ENCODE assay signal across 7 mouse cellular contexts in genomic region chr1:136415756-136416126, GRCm38 (mm10). TPM values are rescaled to one million over a fixed set of nuclear protein-coding genes. Genes with fewer than 3 reads are reported as not detected.
DNase-seq lines count a peak whose midpoint lies in the region; ATAC-seq and TF ChIP-seq lines count a peak whose summit lies in the region.

No protein-coding gene starts in this region.

- peak overlapping the region; percentile 62 for H3K4me2 ChIP-seq in lung, embryonic 16.5 days (ENCODE audit: low read depth, low read length)
- peak overlapping the region; percentile 58 for H3K4me2 ChIP-seq in forebrain, embryonic 13.5 days
- H3K4me2 ChIP-seq in limb, embryonic 14.5 days (replicated peaks; ENCODE audit: low read depth, low read length, severe bottlenecking), result peak overlapping the region; percentile 62
- H3K4me2 ChIP-seq in stomach, embryonic 15.5 days, result peak overlapping the region; percentile 57

- H3K27ac ChIP-seq in lung, embryonic 16.5 days (ENCODE audit: low read length), result no peak overlapping the region; the same call in 1 of the 2 replicates
- no peak overlapping the region for H3K27ac ChIP-seq in forebrain, embryonic 13.5 days
- H3K27ac ChIP-seq in limb, embryonic 14.5 days (replicated peaks; ENCODE audit: low read depth, low read length), result no peak overlapping the region; the same call in 1 of the 2 replicates
- peak overlapping the region; percentile 100; the same call in 1 of the 2 replicates for H3K27ac ChIP-seq in stomach, embryonic 15.5 days

- H3K9me3 ChIP-seq in lung, embryonic 16.5 days (ENCODE audit: control insufficient read depth, low read length), result no peaks in the 10 kb centered on the region
- H3K9me3 ChIP-seq in forebrain, embryonic 13.5 days (replicated peaks), result no peaks in the 10 kb centered on the region
- H3K9me3 ChIP-seq in limb, embryonic 14.5 days (ENCODE audit: control insufficient read depth, low read length), result no peaks in the 10 kb centered on the region
- H3K9me3 ChIP-seq in stomach, embryonic 15.5 days, result no peaks in the 10 kb centered on the region

- H3K9ac ChIP-seq in lung, embryonic 16.5 days (ENCODE audit: low read length), result no peak overlapping the region
- H3K9ac ChIP-seq in forebrain, embryonic 13.5 days, result 0 out of 2 replicates have a peak overlapping the region, but pooled peaks have one; percentile 80
- H3K9ac ChIP-seq in limb, embryonic 14.5 days (ENCODE audit: low read depth, low read length, severe bottlenecking), result 0 out of 2 replicates have a peak overlapping the region, but pooled peaks have one; percentile 92
- H3K9ac ChIP-seq in stomach, embryonic 15.5 days, result no peak overlapping the region

- DNase-seq in lung, postnatal 25 days (ENCODE audit: low spot score), result no peak
- DNase-seq in limb, embryonic 14.5 days (ENCODE audit: low spot score), result no peak
- DNase-seq in layer of hippocampus, postnatal 25 days (ENCODE audit: extremely low spot score in 1 of 2, low spot score in 1 of 2), result no peak

- no peak for TF ChIP-seq POLR2A in limb, embryonic 14.5 days (IDR thresholded peaks at IDR 0.05; ENCODE audit: borderline replicate concordance, extremely low read depth, insufficient read depth, insufficient read length)

- H3K27me3 ChIP-seq in lung, embryonic 16.5 days (ENCODE audit: control insufficient read depth, insufficient read depth, low read depth, low read length), result no peaks in the 10 kb centered on the region
- H3K27me3 ChIP-seq in forebrain, embryonic 13.5 days, result no peaks in the 10 kb centered on the region
- H3K27me3 ChIP-seq in limb, embryonic 14.5 days (ENCODE audit: control insufficient read depth, insufficient read depth, low read length), result no peaks in the 10 kb centered on the region
- H3K27me3 ChIP-seq in stomach, embryonic 15.5 days (replicated peaks), result no peaks in the 10 kb centered on the region

- WGBS in lung, embryonic 16.5 days, result 38% methylated on average over 2 of the region's 2 CpGs
- WGBS in forebrain, embryonic 13.5 days, result 44% methylated on average over 2 of the region's 2 CpGs
- 39% methylated on average over 2 of the region's 2 CpGs for WGBS in limb, embryonic 14.5 days
- WGBS in stomach, embryonic 15.5 days, result 42% methylated on average over 2 of the region's 2 CpGs

- ATAC-seq in lung, embryonic 16.5 days (ENCODE audit: low read depth), result no peak
- no peak for ATAC-seq in forebrain, embryonic 13.5 days
- no peak for ATAC-seq in limb, embryonic 14.5 days (ENCODE audit: low FRiP score, low read depth)
- ATAC-seq in stomach, embryonic 15.5 days (ENCODE audit: insufficient read depth, low FRiP score, low read depth), result no peak
- no peak for ATAC-seq in activated CD4-positive, CD25-positive, alpha-beta regulatory T cell, adult 4 months

- no peaks in the 10 kb centered on the region for H3K4me1 ChIP-seq in lung, embryonic 16.5 days (replicated peaks; ENCODE audit: control insufficient read depth, insufficient read depth, low read length)
- peaks cover 7% of the 10 kb centered on the region for H3K4me1 ChIP-seq in forebrain, embryonic 13.5 days
- peaks cover 13% of the 10 kb centered on the region for H3K4me1 ChIP-seq in limb, embryonic 14.5 days (ENCODE audit: control insufficient read depth, insufficient read depth, low read length)
- 0 out of 2 replicates have a peak, but pooled peaks cover 4% of the 10 kb centered on the region for H3K4me1 ChIP-seq in stomach, embryonic 15.5 days

- H3K36me3 ChIP-seq in lung, embryonic 16.5 days (ENCODE audit: control insufficient read depth, insufficient read depth, low read length), result no peaks in the 10 kb centered on the region; the same call in 1 of the 2 replicates
- peaks cover 16% of the 10 kb centered on the region; the same call in 1 of the 2 replicates for H3K36me3 ChIP-seq in forebrain, embryonic 13.5 days (ENCODE audit: poor library complexity, severe bottlenecking)
- no peaks in the 10 kb centered on the region; the same call in 1 of the 2 replicates for H3K36me3 ChIP-seq in limb, embryonic 14.5 days (ENCODE audit: control insufficient read depth, insufficient read depth, low read length)
- no peaks in the 10 kb centered on the region for H3K36me3 ChIP-seq in stomach, embryonic 15.5 days

- H3K4me3 ChIP-seq in lung, embryonic 16.5 days (ENCODE audit: low read length), result peak overlapping the region; percentile 81
- peak overlapping the region; percentile 68 for H3K4me3 ChIP-seq in forebrain, embryonic 13.5 days
- H3K4me3 ChIP-seq in limb, embryonic 14.5 days (replicated peaks; ENCODE audit: low read length), result peak overlapping the region; percentile 66
- peak overlapping the region; percentile 77 for H3K4me3 ChIP-seq in stomach, embryonic 15.5 days (replicated peaks)

RNA-seq across cellular contexts. Expression of gene Ddx59, which starts 0.7 kb away (rescaled TPM):
- 16.7 and 17.2 TPM in 2 replicates for polyA plus RNA-seq in lung, embryonic 16.5 days (2015; fragmentation: Nextera tagmentation; extraction: Ambion mirVana)
- polyA plus RNA-seq in forebrain, embryonic 13.5 days (2015; fragmentation: Nextera tagmentation; extraction: Ambion mirVana), result 18.2 and 20.7 TPM in 2 replicates
- polyA plus RNA-seq in limb, embryonic 14.5 days (2012; rRNA removed), result 10.4 and 12.3 TPM in 2 replicates
- polyA plus RNA-seq in limb, embryonic 14.5 days (2014; fragmentation: Nextera tagmentation; extraction: Ambion mirVana), result 18.4 and 22.3 TPM in 2 replicates
- 12.5 and 13.0 TPM in 2 replicates for polyA plus RNA-seq in stomach, embryonic 15.5 days (2015; fragmentation: Nextera tagmentation; extraction: Ambion mirVana)
- polyA plus RNA-seq in activated CD4-positive, CD25-positive, alpha-beta regulatory T cell, adult 4 months (2017; shearing (Covaris generic)), result 1 to 10 TPM; 5.6 to 6.4 TPM
- 10 to 100 TPM; 10.5 to 12.0 TPM for total RNA-seq in layer of hippocampus, postnatal 25 days (2021)

RNA-seq across cellular contexts. Expression of gene Kif14, which starts 50.4 kb away (rescaled TPM):
- 5.6 and 6.9 TPM in 2 replicates for polyA plus RNA-seq in lung, embryonic 16.5 days (2015; fragmentation: Nextera tagmentation; extraction: Ambion mirVana)
- 5.6 and 6.0 TPM in 2 replicates for polyA plus RNA-seq in forebrain, embryonic 13.5 days (2015; fragmentation: Nextera tagmentation; extraction: Ambion mirVana)
- 4.5 and 5.1 TPM in 2 replicates for polyA plus RNA-seq in limb, embryonic 14.5 days (2012; rRNA removed)
- polyA plus RNA-seq in limb, embryonic 14.5 days (2014; fragmentation: Nextera tagmentation; extraction: Ambion mirVana), result 6.2 and 6.9 TPM in 2 replicates
- polyA plus RNA-seq in stomach, embryonic 15.5 days (2015; fragmentation: Nextera tagmentation; extraction: Ambion mirVana), result 5.2 and 6.6 TPM in 2 replicates
- 1 to 10 TPM; 1.6 to 3.8 TPM for polyA plus RNA-seq in activated CD4-positive, CD25-positive, alpha-beta regulatory T cell, adult 4 months (2017; shearing (Covaris generic))
- total RNA-seq in layer of hippocampus, postnatal 25 days (2021), result under 1 TPM; 0.26 to 0.39 TPM

Comparison
In these comparisons a context has a peak if more than half of its experiments do, and no peak if none do; other contexts are left out.
1. H3K9ac ChIP-seq: peak in forebrain, embryonic 13.5 days (single experiment) and limb, embryonic 14.5 days (single experiment); none in lung, embryonic 16.5 days (single experiment) and stomach, embryonic 15.5 days (single experiment).
2. Peak in every context shown above with its lines, with median percentiles within 50 percentile points of each other: H3K4me2 ChIP-seq and H3K4me3 ChIP-seq.